Mouse (Mus musculus) A20 (cell line): ENCODE measurements around the gene Atf1.

Experiments used
- DNase-seq: peaks from one replicate; pipeline ENCODE4 v3.0.0-alpha.2; 2011; ENCODE audit warnings: low read depth, low spot score

Gene Atf1

DNA sequence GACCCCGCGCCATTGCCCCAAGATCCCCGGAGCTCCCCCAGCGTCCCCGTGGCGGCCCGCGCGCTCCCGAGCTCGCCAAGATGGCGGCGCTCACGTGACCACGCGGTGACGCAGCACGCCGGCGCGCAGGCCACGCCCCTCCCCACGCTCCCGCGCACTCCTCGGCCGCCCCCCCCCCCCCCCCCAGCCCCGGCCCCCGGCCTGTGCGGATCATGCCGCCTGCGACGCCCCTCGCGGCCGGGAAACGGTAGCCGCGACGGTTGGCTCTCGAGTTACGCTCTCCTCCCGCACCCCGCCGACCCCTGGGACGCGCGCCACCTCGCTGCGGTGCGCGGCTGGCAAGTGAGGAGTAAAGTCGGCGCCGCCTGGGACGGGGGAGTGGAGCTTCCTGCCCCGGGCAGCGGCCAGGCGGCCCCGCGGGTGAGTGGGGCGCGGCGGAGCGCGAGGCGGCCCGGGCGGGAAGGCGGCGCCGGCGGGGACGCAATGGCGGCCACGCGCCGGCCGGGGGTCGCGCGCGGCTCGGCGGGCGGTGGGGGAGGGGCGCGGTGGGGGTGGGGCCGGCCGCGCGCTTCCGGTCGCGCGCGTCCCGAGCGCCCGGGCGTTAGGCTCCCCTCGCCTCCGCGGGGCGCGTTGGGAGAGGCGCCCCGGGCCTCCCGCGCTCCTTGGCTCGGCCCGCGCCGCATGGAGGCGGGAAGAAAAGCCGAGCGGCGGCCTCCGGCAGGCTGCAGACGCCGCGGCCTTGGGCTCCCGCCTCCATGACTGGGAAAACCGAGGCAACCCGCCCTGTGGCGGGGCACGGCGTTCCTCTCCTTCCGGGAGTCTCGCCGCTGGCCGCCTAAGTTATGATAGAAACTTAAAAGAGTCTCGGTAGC lies at the start of gene Atf1:
Gene Atf1 (plus strand): TSS at position 157 of the 872 bp plus-strand sequence.
- DNase-seq: peak; percentile 91

DNA sequence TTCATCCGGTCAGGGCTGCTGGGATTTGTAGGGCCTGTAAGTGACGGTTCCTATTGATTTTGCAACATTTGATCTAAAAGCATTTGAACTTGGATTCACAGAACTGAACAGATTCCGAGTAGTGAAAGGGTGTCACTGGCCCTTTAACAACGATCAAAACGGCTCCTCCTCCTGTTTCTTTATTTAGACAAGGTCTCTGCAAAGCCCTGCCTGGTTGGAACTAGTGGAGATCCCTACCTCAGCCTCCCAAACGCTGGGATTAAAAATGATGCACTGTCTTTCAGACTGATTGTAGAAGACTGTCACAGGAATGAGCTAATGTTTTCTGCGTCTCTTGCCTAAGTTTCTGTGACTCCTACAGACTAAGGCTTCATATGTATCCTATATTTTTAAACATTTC lies 49.1 kb upstream of the Atf1 start:
- no peak for DNase-seq

DNA sequence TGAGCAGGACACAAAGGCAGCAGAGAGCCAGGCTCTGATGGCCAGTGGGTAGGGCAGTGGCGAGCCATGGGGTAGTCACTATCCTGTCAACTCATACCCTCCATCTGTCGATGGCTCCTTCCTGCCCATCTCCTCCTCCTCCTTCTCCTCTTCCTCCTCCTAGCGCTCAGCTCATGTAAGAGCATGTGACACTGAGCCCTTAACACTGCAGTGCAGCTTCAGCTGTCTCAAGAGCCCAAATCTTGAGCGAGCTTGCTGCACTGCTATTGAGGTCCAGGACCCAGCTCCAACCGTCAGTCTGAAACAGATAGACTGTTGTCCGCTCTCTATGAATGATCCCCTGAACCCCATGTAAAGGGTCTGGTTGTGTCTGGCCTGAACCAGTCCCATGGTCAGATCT lies 47.9 kb upstream of the Atf1 start:
- DNase-seq: no peak

GRCm38 (mm10) chr15:100180221-100180620 lies 47.4 kb upstream of the Atf1 start:
- no peak for DNase-seq

- DNase-seq: no peak
Observed at GRCm38 (mm10) chr15:100181841-100182240, 45.8 kb upstream of the Atf1 start.

- no peak for DNase-seq
Observed at GRCm38 (mm10) chr15:100182526-100183280, 44.9 kb upstream of the Atf1 start.

- DNase-seq: no peak
Observed at GRCm38 (mm10) chr15:100183510-100183909, 44.1 kb upstream of the Atf1 start.

DNA sequence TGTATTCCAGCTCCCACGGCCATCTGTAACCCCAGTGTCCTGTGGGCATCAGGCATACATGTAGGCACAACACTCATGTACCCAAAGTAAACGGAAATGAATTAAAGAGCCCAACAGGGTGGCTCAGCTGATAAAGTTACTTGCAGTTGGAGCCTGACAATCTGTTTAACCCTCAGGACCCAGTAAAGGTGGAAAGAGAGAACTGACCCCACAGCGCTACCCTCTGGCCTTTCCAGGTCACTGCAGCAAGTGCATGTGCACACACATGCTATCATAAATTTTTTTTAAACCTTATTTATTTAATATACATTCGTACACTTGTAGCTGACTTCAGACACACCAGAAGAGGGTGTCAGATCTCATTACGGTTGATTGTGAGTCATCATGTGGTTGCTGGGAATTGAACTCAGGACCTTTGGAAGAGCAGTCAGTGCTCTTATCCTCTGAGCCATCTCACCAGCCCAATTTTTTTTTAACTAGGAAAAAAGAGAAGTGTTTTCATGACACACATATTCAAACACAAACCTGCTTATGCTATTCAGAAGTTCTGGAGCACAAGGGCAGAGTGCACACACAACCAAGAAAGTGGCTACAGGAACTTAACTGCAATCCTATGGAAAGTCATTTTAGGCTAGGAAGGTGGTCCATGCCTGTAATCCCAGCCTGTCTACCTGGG lies 42.7 kb upstream of the Atf1 start:
- peak; percentile 50 for DNase-seq

DNA sequence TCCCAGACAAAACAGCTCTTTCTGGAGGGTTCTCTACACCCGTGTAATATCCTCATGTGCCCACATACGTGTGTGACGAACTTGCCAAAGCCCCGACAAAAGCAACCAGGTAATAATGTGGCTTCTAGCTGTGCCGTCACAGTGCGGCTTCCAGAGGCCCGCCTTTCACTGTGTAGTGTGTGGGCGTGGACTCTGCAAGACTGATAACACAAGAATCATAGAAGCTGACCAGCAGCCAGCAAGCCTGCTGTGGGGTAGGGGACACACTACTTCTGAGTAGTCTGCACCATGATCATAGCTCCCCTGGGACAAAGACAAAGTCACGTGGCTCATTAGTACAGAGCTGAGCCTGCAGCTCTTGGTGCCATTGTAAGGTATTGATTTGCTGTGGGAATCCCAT lies 41.4 kb upstream of the Atf1 start:
- no peak for DNase-seq

DNA sequence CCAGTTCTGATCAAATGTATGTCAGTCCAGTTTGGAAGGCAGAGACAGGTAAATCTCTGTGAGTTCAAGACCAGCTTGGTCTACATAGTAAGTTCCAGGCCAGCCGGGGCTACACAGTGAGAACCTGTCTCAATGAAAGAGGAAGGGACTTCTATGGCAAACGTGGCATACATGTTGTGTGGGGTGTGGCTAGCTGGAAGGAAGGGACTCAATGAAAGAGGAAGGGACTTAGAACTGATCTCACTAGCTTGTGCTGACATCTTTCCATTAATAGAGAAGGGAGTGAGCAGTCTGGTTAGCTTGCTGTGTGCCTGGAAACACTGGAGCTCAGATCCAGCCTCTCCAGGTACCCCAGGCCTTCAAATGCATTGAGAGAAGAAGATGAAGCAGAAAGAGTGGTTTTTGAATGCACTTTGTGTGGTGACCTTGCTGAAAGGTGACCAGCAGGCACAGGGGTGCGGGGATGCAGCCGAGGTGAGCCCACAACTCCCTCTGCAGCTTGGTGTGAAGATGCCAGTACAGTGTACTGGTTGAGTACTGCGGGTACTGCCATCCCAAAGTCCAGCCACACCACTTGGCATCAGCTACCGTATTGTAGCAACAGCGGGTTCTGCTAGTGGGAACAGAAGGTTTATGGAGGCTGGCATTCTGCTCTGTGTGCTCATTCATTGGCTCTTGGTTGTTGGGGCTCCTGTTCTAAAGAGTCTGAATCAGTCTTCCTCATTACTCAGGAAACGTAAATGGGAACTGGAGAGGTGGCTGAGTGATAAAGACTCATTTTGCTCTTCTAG lies 40.5 kb upstream of the Atf1 start:
- DNase-seq: peak; percentile 51

DNA sequence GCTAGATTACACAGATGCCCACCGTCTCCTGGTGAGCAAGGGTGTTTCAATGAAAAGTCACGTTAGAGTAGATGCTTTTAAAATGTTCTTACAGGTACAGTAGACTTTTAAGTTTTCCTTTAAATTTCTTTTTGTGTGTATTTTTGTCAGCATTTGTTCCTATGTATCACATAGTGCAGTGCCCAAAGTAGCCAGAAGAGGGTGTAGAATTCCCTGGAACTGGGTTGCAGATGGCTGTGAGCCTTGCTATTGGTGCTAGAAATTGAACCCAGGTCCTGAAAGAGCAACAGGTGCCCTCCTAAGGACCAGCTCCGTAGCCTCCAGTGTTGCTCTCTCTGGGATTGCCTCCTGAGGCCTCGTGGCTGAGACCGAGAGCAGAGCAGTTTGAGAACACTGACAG lies 39.1 kb upstream of the Atf1 start:
- no peak for DNase-seq

DNA sequence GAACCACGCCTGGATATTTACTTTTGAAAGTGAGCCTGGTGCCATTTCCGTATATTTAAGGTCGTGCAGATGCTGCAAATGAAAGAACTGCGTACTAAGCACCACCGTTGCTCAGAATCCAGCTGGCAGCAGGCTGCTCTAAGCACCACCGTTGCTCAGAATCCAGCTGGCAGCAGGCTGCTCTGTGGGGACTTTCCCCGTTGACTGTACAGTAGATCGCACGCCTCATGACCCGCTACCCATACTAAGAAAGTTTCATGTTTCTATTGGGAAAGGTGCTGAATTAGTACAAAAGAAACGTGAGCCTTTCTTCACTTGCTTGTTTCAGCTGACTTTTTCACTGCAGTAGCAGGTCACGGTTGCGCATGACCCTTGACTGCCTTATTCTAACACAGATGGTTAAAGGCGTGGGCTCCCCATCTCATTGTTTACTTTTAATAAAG lies 38.6 kb upstream of the Atf1 start:
- DNase-seq: peak; percentile 84

- no peak for DNase-seq
Observed at GRCm38 (mm10) chr15:100190083-100190482, 37.5 kb upstream of the Atf1 start.

- no peak for DNase-seq
Observed at GRCm38 (mm10) chr15:100198983-100199745, 28.5 kb upstream of the Atf1 start.

DNA sequence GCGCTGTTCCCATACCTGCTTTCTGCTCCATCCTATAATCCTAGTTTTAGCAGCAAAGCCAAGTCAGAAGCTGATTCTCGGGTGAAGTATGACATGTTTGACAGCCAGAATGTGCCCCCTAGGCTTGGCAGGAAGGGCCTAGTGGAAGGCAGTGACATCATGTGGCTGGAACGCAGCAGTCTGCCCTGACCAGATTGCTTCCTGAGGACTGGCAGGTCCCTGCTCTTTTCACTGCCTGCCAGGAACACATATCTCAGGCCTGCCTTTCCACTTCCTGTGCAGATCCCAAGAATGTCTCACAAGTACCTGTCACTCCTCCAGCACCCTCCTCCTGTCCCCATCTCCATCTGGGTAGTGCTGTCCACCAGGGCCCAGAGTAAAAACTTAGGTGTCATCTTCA lies 27.8 kb upstream of the Atf1 start:
- DNase-seq: no peak

DNA sequence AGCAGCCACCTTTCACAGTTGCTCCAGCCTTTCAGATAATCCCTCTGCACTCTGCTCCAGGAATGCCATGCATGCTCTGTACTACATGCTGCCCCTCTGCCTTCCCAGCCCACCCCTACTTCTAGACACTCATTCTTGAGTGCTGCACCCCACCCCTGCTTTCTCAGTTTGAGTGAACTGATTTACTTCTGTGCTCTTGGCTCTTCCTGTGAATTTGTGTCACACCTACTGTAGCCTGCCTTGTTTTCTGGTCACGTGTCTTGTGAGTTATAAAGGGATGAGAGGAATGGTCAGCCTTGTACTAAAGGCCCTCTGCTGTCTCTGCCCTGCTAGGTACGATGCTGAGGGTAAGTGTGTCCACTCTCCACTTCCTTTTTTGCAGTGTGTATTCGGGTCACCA lies 25.8 kb upstream of the Atf1 start:
- no peak for DNase-seq

DNA sequence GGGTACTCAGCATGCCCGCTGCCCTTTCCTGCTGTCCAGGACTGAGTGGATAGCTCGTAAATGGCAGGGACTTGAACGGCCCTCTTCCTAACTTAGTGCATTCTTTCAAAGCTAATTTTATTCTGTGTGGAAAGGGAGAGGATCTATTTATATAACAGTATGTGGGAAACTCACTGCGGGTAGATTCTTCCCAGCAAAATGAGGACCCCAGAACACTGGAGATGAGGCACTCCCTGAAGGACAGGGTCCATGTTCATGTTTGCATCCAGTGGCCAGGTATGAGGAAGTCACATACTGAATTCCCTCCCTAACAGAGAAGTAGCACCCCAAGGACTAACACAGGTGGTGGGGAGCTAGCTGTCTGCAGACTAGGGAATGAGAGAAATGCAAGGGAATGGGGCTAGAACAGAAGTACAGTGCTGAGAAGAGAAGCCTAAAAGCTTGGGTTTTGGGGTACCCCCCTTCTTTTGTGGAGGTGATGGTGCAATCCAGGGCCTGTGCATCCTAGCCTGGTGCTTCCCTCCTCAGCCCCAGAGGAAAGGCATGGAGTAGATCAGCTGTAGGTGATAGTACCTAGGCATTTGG lies 25.1 kb upstream of the Atf1 start:
- no peak for DNase-seq

- peak; percentile 61 for DNase-seq
Observed at GRCm38 (mm10) chr15:100204574-100204973, 23.0 kb upstream of the Atf1 start.

GRCm38 (mm10) chr15:100210013-100210412 lies 17.6 kb upstream of the Atf1 start:
- no peak for DNase-seq

DNA sequence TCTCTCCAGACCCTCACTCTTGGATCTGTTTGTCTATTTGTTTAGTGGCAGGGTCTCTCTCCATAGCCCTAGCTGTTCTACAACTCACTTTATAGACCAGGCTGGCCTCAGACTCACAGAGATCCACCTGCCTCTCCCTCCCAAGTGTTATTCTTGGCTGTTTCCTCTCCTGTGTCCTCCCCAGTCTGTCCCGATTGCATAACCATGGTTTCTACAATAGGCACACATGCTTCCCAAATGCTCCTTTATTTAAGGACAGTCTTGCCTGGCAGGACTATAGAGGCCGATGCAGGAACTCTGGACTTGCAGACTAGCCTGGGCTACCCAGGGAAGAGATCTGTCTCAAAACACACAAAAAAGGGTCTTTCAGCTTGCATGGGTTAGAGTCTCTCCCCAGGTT lies 14.3 kb upstream of the Atf1 start:
- no peak for DNase-seq
